Mouse (Mus musculus) c-Kit-positive CD71-positive TER-119-negative erythroid progenitor cells, embryonic 14.5 days (primary cell): ENCODE measurements around the gene Wwtr1.

Source experiments
- DNase-seq: peaks from one replicate; pipeline ENCODE4 v3.0.0-alpha.2; 2013; ENCODE audit warnings: low read depth

Gene Wwtr1

DNA sequence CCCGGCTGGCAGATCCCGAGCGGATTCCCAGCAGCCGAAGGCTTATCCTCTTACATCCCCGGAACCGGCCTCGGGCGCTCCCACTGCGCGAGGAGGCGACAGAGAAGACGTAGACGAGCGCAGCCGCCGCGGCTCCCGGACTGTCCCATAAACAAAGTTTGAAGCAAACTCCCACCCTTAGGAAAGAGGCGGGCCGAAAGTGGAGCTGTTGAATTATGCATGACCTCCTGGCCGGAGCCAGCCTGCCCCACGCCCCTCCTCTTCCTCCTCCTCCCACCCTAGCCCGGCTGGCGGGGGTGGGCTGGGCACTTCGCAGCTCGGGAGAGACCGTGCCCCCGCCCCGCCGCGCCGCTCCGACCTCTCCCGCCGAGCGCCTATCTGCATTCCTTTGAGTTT is at the start of gene Wwtr1:
Wwtr1 (minus strand) TSS at position 251 of the 396 bp plus-strand sequence.
- DNase-seq: no peak

DNA sequence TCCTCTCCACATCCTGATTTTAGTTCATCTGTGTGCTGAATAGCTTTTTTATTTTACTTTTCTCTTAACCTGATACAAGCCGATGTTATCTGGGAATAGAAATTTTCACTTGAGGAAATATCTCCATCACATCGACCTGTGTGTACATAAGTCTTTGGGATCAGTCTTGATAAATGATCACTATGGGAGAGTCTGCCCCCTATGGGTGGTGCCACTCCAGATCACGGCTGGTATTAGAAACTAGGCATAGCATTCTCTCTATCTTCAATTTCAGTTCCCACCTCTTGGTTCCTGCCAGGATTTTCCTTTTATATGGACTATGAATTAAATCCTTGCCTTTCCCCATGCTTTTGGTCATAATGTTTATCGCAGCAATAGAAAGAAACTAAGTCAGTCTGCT is 44.0 kb upstream of the Wwtr1 start:
- no peak for DNase-seq

DNA sequence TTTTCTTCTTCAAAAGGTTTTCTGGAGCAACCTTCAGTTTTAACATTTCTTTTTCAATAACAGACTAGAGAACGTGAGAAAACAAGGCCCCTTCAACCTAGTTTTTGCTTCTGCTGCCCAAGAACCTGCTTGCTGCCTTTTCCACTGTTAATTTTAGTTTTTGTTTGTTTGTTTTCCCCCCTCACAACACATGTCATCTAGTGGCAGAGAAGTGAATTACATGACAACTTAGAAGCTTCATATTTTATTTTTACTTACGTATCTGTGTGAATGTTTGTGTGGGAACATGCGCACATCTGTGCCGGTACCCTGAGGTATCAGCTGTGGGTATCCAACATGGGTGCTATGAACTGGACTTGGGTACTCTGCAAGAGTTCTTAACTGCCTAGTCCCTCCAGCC is 39.9 kb upstream of the Wwtr1 start:
- no peak for DNase-seq

GRCm38 (mm10) chr3:57612430-57612997 is 36.8 kb upstream of the Wwtr1 start:
- DNase-seq: no peak

GRCm38 (mm10) chr3:57611776-57612175 is 36.1 kb upstream of the Wwtr1 start:
- DNase-seq: no peak

- no peak for DNase-seq
Observed at GRCm38 (mm10) chr3:57604618-57605015, 28.9 kb upstream of the Wwtr1 start.

- no peak for DNase-seq
Observed at GRCm38 (mm10) chr3:57603891-57604617, 28.3 kb upstream of the Wwtr1 start.

- no peak for DNase-seq
Observed at GRCm38 (mm10) chr3:57602610-57603009, 26.9 kb upstream of the Wwtr1 start.

- DNase-seq: no peak
Observed at GRCm38 (mm10) chr3:57596566-57596965, 20.9 kb upstream of the Wwtr1 start.

DNA sequence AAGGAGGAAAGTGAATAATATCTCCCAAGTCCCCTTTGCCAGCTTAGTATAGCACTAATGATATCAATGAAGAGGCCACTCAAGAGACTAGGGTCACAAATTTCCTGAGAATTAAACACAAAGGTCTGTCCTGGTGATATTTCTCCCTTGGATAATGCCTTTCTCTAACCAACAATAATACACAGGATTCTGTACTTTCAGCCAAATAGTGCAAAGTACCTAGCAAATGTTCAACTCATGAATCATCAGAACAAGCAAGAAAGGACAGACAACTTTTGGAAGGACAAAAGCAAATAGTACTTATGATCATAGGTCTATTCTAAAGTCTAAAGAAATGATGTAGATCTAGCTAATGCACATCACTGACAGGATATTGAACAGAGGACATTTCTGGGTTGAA is 19.8 kb upstream of the Wwtr1 start:
- no peak for DNase-seq

- DNase-seq: no peak
Observed at GRCm38 (mm10) chr3:57585967-57586366, 10.3 kb upstream of the Wwtr1 start.

GRCm38 (mm10) chr3:57583533-57583932 is 7.8 kb upstream of the Wwtr1 start:
- DNase-seq: no peak

DNA sequence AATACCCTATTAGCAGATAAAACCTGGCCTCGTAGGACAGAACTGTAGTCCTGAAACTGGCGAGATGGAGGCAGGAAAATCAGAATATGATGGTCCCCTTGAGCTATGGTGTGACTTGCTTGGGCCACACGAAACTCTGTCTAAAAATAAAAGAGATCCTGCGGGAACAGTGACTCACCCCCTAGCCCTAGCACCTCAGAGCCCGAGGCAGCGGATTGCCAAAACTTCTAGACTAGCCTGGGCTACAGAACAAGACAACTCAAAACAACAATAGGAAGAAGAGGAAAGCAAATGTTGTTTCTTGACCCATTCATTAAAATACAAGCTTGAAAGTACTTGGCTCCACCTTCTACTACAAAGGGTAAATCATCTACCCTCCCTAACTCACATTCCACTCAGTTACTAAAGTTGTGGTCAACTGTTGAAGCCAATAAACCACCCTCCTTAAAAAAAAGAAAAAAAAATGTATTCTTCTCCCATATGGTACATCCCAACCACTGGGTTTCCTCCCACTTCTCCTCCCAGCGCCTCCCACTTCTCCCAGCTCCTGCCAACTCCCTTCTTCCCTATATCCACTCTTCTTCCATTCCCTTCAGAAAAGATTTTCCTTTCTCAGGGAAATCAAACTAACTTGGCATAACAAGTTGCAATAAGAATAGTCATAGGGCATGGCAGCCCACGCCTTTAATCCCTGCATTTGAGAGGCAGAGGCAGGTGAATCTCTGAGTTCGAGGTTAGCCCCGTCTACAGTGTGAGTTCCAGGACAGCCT is 4.9 kb upstream of the Wwtr1 start:
- DNase-seq: no peak

DNA sequence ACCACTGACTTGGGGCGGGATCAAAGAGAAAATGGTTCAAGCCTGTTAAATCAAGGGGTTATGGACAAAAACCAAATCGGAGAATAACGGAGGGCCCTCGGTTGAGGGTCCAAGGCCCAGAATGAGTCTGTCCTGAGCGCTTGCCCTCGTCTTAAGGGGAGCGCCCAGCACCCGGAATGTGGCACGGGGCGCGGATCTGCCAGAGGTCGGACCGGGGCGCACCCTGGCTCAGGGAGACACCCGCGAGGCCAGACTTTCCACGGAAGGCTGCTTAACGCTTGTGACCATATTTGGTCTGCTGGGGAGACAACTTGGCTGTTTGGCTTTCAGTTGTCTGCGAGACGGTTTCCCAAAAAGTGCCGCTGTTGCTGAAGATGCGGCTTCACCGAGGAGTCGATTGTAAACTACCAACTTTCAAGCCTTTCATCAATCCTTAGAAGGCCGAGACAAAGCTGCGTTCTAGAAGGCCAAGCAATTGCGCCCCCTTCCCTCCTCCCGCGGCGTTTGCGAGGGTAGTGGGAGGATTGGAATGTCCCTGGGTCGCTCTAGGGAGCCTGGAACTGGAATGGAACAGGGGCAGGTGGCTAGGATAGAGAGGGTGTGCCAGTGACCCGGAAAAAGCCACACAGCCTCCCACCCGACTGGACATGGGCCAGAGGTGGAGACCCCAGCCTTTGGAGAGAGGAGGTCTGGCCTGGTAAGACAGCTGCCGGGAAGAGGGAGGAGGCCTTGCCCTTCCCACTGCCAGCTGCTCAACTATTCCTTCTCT is 530 bp upstream of the Wwtr1 start:
- no peak for DNase-seq

DNA sequence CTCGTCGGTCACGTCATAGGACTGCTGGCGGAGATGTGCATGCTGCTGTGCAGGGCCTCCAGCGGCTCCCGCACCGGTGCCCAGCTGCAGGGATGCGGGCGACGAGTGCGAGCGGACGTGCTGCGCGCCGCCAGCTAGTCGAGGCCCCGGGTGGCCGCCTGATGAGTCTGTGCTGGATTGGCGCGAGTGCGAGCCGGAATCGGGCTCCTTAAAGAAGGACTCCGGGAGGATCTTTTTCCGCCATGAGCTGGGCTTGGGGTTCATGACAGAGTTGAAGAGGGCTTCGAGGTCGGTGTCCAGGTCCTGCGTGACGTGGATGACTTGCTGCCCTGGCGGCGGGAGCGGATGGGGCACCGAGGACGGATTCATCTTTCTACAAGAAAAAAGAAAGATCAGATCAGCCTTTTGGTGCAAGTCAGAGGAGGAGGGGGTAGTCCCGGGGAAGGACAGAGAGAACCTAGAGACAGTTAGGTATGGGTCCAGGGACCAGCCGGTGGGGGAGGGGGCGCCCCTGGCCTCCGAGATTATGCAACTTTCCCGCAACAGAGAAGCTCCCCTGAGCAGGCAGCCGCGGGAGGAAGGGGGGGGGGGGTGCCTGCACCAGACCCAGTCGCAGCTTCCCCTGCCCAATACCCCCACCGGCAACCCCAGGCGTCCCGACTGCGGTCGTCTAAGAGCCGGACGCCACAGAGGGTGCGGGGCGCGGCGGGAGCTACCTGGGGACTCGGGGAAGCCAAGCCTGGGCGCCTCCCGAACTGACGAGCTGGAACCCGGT is 638 bp downstream of the Wwtr1 start:
- no peak for DNase-seq

DNA sequence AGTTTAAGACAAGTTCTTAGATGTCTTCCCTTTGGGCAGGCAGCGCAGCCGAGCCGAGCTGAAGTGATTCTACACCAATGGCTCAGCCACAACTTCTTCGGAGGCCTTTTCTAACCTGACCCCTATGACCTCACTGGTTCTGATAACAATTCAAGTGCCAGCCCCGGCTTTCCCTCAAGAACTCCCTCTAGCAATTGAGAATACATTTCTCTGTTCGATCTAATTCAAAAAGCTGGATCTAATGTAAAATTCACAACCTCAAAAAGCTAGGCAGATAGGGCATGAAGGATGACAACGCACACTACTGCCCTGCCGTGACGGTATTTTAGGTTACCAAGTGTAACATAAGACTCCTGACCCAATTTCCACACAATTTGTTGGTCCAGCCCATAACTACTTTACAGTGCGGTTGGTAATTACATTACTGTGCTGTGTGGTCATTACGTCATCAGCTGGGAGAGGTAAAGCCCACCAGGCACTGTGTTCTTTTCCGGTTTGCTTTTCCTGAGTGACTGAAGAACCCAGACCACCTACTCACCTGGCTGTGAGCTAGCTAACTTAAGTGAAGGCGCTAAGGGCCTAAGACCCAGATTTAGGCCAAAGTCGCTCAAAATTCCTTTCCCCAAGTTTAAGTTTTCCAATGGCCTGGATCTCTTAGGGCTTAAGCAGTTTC is 1.7 kb downstream of the Wwtr1 start:
- DNase-seq: no peak

DNA sequence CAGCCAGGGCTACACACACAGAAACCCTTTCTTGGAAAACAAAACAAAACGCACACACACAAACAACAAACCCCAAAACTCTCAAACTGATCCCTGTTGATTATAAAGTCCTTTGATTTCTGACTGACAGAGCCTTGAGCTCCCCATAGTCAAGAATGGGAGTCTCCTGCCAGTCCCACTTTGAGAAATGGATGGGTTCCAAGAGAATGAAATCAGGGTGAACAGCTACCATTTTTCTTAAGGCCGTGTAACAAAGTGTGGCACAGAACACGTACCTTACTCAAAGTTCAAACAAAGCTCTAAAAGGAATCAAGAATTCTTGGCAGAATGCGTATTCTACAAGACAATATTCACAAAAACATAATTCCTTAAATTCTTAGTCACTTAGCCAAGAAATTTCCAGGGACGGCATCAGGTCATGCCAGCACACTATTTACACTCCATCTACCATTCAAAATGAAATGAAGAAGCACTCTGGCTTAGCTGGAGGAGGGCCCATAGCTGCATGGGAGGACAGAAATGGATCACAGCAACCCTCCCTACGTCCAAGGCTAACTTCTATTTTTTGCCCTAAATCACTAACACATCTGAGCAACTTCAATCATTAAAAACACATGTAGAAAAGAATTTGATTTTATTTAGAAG is 3.3 kb downstream of the Wwtr1 start:
- DNase-seq: no peak

DNA sequence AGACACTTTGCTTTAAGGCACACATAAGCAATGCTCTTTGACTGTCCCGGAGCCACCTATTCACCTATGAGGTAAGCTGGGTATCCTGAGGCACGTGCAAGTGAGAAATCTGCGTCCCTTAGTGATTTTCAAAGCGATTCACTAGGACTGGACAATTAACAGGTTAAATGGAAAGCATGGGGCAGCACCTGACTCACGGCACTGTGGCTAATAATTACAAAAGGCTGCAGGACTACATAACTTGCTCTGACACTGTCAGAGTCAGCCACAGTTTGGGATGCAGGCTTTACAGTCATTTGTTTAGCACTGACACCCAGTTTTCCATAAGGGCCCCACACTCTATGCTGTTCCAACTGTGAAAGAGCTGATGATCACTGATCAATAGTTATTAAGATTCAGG is 9.1 kb downstream of the Wwtr1 start:
- no peak for DNase-seq

DNA sequence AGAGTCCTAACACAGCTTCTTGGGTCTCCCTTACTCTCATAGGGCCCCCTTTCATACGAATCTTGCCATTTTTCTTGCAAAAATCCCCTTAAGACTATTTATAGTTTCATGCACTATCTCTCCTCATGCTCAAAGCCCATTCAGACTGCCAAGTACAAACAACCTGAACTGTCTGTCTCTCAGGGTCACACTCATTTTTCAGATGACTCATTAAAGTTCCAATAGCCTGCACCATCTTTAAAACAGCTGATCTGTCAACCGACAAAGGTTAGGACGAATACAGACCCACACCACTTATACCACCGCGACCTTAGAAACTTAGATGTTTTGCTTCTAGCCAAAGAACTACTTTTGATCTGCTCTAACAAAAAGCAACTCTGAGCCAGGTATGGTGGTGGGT is 12.1 kb downstream of the Wwtr1 start:
- DNase-seq: no peak

- DNase-seq: no peak
Observed at GRCm38 (mm10) chr3:57562996-57563506, 12.7 kb downstream of the Wwtr1 start.
